Mouse (Mus musculus): ENCODE measurements around the gene Odf3l1.

- TF ChIP-seq EP300 (IDR thresholded peaks at IDR 0.05; ENCODE audit: low read depth) (no peak), CTCF (IDR thresholded peaks at IDR 0.05; ENCODE audit: low read depth) (no peak)
These were observed 32.3 kb upstream of the Odf3l1 start for GRCm38 (mm10) chr9:56896779-56897178.

All from heart, postnatal 0 days (tissue).